Mouse (Mus musculus): Measurements from ENCODE around the gene Pla1a. TPM values are rescaled to one million over a fixed set of nuclear protein-coding genes. Genes with fewer than 3 reads are reported as not detected.
A peak's percentile ranks its signal among the peaks of the same experiment; 100 is the strongest.

Pla1a gene
- total RNA-seq, 2 experiments from 2014 or later = 0.67 to 1.3 TPM

DNA sequence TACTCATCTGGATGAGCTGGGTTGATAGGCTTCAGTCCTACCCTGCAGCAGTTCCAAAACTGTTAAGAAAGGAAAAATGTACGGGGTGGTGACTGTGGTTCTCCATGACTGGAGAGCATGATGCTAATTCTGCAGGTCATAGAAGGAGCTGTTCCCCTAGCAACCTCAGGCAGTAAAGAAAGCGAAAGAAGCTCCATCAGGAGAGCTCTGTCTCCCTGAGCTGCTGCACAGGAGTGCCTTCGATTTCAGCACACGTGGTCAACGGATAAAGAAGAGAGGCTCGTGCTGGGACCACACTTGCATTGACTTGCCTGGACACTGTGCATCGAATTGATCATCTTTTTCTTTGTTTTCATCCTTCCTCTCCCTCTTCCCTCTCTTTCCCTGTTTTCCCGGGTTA is 9.3 kb upstream of the Pla1a start:
- DNase-seq (ENCODE audit: extremely low spot score in 1 of 2, low spot score in 2 of 2) = no peak
- intact Hi-C loops (cut with DNase I) = no loop called here

DNA sequence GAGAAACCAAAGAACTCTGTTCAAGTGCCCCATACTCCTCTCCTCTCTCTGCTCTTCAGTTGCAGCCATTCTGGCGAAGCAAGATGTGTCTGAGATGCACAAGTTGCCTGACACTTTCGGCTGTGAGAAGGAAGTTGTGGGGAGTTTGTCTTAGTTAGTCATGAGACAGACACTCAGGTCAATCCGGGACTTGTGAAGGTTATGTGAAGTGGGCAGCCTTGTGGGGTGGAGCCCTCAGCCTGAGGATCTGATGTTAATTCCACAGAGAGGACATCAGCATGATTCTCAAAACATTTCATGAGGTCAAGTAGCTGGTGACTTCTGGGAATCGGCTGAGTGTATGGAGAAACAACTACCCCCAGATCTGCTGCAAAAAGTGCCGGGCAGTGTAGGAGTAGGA is 8.7 kb upstream of the Pla1a start:
- intact Hi-C loops (cut with DNase I) = no loop called here
- no peak for DNase-seq (ENCODE audit: extremely low spot score in 1 of 2, low spot score in 2 of 2)

- intact Hi-C loops (cut with DNase I) = no loop called here
Observed at GRCm38 (mm10) chr16:38440403-38440802, 7.5 kb upstream of the Pla1a start.

GRCm38 (mm10) chr16:38439190-38439589 is 6.2 kb upstream of the Pla1a start:
- intact Hi-C loops (cut with DNase I) = no loop called here
- DNase-seq (ENCODE audit: extremely low spot score in 1 of 2, low spot score in 2 of 2) = no peak

More at GRCm38 (mm10) chr16:38440403-38440802, 7.5 kb upstream of the Pla1a start:
- no peak for DNase-seq (ENCODE audit: extremely low spot score in 1 of 2, low spot score in 2 of 2)

DNA sequence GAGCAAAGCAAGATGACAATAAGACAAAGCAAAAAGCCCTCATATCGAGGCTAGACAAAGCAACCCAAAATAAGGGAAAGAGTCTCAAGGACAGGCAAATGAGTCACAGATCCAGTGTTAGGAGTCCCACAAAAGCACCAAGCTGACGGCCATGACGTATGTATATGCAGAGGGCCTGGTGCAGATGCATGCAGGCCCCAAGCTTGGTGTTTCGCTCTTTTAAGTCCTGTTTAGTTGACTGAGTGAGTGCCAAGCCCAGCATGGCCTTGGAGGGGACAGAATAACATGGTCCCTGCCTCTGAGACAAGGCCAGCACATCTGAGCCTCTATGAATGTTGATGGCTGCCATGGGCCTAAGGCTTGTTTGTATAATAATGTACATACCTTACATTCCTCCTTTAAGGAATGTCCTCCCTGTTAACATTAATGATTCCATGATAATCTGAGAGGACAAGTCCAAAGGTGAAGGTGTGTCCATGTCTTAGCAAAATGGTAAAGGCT is 1.4 kb upstream of the Pla1a start:
- intact Hi-C loops (cut with DNase I) = no loop called here
- no peak for DNase-seq (ENCODE audit: extremely low spot score in 1 of 2, low spot score in 2 of 2)

DNA sequence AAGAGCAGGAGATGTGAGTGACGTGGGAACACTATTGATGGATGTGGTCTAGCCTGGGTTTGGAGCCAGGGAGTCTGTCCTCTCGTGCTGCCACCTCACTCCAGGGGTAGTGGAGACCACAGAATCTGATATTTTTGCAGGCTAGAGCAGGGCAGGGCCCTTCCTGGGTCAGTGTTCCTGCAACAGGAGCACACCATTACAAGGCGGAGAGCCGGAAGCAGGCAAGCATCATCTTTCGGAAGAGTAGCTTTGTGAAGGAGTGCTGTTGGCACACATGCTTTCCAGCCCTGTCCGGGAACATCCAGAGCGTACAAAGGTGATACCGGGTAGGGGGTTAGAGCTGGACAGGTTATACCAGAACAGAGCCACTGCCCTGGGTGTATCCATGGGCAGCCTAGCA is 569 bp upstream of the Pla1a start:
- DNase-seq (ENCODE audit: extremely low spot score in 1 of 2, low spot score in 2 of 2) = no peak
- intact Hi-C loops (cut with DNase I) = no loop called here

DNA sequence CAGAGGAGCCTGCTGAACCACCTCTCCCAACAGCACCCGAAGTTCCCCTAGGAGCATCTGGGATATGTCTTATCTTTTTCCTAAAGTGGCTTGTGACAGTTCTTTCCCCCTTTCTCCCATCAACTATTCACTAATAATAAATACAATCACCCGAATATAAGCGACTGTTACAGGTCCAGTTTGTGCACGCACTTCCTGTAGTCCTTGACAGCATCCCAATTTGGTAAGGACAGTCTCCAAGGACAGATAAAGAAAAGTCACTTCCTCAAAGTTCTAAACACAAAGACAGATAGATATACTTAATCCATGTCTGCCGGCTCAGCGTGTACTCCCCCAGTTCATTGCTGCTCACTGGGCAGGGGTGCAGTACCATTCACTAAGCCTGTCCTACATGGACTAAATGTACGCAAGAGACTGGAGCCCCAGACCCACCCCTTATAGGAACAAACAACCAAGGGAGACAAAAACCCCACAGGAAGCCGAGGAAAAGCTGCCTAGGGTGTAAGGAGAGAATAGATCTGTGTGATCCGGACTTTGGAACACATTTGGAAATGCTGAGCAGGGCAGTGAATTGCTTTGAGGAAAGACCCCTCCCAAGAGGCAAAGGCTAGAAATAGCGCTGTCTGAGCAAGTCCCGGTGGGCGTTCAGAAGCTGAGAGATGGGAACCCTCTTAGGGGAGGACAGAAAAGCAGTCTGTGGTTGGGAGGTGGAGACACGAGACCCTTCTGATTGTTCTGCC is 1.3 kb downstream of the Pla1a start:
- intact Hi-C loops (cut with DNase I) = no loop called here
- DNase-seq (ENCODE audit: extremely low spot score in 1 of 2, low spot score in 2 of 2) = no peak

DNA sequence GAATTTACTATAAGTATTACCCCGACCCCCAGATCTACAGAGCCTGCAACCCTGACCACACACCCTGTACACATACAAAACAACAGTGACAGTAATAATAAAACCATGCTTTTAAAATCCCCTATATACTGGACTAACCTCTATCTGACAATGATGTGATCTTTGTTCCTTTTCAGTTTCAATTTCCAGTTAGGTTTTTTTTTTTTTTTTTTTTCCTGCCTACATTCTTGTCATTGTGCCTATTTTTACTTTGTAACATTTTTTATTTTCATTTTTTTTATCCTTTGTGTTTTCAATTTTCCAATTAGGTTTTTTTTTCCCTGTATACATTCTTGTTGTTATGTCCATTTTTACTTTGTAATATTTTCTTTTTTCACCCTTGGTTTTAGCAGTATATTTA is 7.1 kb downstream of the Pla1a start:
- intact Hi-C loops (cut with DNase I) = no loop called here

GRCm38 (mm10) chr16:38425374-38425773 is 7.6 kb downstream of the Pla1a start:
- intact Hi-C loops (cut with DNase I) = no loop called here

More for the DNA sequence above, 7.1 kb downstream of the Pla1a start:
- DNase-seq (ENCODE audit: extremely low spot score in 1 of 2, low spot score in 2 of 2) = no peak

GRCm38 (mm10) chr16:38414953-38415352 is 18.0 kb downstream of the Pla1a start:
- no peak for DNase-seq (ENCODE audit: extremely low spot score in 1 of 2, low spot score in 2 of 2)
- intact Hi-C loops (cut with DNase I) = no loop called here

More at GRCm38 (mm10) chr16:38425374-38425773, 7.6 kb downstream of the Pla1a start:
- DNase-seq (ENCODE audit: extremely low spot score in 1 of 2, low spot score in 2 of 2) = no peak

- intact Hi-C loops (cut with DNase I) = no loop called here
- DNase-seq (ENCODE audit: extremely low spot score in 1 of 2, low spot score in 2 of 2) = no peak
Observed at GRCm38 (mm10) chr16:38408416-38408815, 24.5 kb downstream of the Pla1a start.

- DNase-seq (ENCODE audit: extremely low spot score in 1 of 2, low spot score in 2 of 2) = no peak
- intact Hi-C loops (cut with DNase I) = no loop called here
Observed at GRCm38 (mm10) chr16:38407584-38407983, 25.4 kb downstream of the Pla1a start.

DNA sequence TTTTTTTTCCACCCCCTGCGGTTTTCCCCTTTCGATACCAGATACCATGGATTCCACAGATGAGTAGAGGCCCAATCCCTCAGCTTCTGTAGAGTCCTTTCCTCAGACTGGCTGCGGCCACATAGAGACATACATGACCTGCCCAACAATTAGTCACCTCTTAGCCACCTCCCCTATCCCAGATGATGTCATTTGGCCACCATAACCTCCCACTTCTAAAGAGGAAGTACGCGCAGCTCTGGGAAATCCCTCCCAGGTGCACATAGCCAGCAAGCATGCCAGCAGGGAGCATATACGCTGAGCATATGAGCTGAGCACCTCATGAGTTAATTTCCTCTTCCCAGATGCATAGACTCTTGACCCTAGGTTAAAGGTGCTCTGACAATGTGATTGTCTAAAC is 26.2 kb downstream of the Pla1a start:
- intact Hi-C loops (cut with DNase I) = no loop called here
- no peak for DNase-seq (ENCODE audit: extremely low spot score in 1 of 2, low spot score in 2 of 2)

DNA sequence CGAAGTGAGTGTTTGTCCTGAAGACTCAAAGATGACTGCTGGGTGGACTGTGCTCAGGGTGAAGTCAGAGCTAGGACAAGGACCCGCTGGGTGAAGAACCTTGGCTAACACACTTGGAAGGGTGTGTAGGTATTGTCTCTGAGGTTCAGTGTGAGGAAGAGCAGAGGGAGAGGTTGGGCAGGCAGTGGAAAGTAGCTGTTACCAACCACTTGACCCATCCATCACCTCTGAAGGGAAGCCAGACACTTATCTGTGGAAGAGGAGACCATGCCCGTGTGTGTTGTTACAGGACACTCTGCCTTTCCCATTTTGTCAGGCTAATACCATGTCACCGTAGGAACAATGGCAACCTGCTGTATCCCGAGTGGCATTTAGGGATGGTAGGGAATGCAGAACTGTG is 26.7 kb downstream of the Pla1a start:
- no peak for DNase-seq (ENCODE audit: extremely low spot score in 1 of 2, low spot score in 2 of 2)
- intact Hi-C loops (cut with DNase I) = no loop called here

- DNase-seq (ENCODE audit: extremely low spot score in 1 of 2, low spot score in 2 of 2) = no peak
- intact Hi-C loops (cut with DNase I) = no loop called here
Observed at GRCm38 (mm10) chr16:38403639-38404038, 29.3 kb downstream of the Pla1a start.

- DNase-seq (ENCODE audit: extremely low spot score in 1 of 2, low spot score in 2 of 2) = no peak
- intact Hi-C loops (cut with DNase I) = no loop called here
Observed at GRCm38 (mm10) chr16:38401468-38401867, 31.5 kb downstream of the Pla1a start.

DNA sequence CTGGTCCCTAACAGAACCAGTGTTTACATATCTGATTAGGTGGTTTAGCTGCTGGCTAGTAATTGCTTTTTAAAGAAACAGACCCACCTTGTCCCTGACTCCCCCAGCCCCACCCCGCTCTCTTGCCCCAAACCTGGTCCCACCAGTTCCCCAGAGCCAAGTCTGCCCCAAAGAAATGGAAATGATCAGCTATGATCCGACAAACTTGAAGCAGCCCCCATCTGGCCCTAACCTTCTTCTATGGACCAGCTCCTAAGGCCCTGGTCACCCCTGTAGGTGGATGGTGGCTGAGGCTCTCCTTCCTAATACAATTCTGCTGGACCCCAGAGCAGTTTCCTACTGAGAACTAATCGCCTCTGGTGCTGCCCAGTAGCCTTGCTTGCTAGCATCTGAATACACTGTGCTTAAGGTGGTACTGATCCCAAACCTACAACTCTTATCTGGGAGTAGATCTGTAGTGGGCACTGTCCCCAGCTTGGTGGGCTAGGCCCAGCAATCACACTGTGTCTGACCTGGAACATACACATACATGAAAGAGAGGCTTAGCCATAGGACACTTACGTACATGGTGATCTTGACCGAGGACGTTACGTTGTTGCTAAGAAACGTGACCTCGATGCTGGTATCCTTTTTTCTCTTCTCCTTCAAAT is 32.5 kb downstream of the Pla1a start:
- no peak for DNase-seq (ENCODE audit: extremely low spot score in 1 of 2, low spot score in 2 of 2)
- intact Hi-C loops (cut with DNase I) = no loop called here

DNA sequence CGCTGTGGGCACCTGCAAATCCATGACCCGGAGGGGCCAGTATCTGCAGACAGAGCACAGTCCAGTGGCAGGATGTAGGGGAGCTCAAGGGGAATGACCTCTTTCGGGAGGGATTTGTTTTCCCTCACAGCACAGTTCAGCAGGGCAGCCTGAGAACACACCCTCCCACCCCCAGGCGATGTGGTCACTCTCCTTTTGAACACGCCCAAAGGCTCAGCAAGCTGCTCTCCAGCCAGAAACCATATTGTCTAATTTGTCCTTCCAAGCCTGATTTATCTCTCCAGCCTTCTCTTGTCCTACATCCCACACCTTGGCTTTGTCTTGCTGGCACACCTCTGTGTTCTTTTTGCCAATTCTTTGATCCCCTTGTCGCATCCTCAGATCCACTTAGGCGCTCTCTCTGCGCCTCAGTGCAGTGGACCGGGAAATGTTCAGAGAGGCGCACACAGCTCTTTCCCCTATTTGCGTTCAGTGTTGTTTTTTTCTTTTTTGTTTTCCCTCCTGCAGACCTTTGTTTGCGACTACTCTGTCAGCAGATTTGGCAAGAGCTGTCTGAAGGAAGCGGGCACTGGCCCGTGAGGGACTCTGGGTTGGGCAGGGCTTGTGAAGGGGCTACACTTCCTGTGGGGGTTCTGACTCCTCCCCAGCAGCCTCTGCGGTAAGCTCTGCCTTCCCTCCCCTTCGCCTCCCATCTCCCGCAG is 33.3 kb downstream of the Pla1a start:
- DNase-seq (ENCODE audit: extremely low spot score in 1 of 2, low spot score in 2 of 2) = peak; percentile 26 to 77
- intact Hi-C loops (cut with DNase I) = no loop called here

DNA sequence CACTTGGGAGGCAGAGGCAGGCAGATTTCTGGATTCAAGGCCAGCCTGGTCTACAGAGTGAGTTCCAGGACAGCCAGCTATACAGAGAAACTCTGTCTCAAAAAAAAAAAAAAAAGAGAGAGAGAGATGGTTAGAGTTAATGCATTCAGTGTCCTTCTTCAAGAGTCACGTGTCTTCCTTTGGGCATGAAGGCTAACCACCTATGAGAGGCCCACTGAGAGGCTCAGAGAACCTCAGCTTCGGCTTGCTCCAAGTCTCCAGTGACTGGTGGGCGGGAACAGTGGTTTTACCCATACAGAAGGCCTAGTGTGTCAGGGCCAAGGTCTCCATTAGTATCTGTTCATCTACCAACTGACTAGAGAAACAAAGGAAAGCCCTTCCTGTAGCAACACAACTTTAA is 33.9 kb downstream of the Pla1a start:
- DNase-seq (ENCODE audit: extremely low spot score in 1 of 2, low spot score in 2 of 2) = no peak
- intact Hi-C loops (cut with DNase I) = no loop called here

DNA sequence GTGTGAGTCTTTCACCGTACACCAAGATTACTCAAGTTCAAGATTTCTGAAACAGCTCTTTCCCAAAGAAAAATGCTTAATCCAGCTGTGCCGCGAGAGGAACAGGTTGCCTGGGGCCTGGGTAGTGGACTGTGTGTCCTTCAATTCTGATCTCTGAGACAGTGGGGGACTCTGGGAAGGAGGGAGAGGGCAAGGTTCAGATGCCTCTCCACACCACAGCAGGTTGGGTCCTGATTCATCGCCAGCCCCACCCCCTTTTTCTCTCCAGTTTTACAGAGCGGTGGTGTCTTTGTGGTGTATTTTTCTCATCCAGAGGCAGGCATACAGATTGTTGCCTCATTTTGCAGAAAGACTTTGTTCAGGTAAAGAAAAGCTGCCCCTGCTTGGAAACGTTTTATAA is 34.7 kb downstream of the Pla1a start:
- DNase-seq (ENCODE audit: extremely low spot score in 1 of 2, low spot score in 2 of 2) = no peak
- intact Hi-C loops (cut with DNase I) = no loop called here
